Mouse (Mus musculus): ENCODE measurements around the gene Inka2. TPM values are rescaled to one million over a fixed set of nuclear protein-coding genes. Genes with fewer than 3 reads are reported as not detected.

Inka2 gene
- total and polyA plus RNA-seq, 3 experiments: 0.39 to 0.61 TPM; not detected in 1

DNA sequence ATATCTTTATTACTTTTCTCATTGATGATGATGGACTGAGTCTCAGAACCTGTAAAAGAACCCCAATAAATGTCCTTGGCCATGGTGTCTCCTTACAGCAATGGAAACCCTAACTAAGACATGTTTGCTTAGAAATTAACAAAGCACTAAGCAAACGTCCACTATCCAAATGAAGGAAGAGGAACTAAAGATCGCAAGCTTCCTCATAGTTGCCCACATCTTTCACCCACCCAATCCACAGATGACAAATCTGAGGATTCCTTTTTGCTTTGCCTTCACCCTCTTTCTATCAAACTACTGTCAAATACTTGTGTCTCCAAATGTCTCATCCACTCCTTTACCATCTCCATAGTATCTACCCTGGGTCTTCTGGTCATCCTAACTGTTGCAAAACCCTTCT lies 15.9 kb upstream of the Inka2 start:
- Histone ChIP-seq H3K9ac (ENCODE audit: control insufficient read depth, low read depth, low read length, poor library complexity, severe bottlenecking) (no peak overlapping the region; the same call in 1 of the 2 replicates), H3K27me3 (ENCODE audit: control insufficient read depth in 1 of 2, insufficient read depth in 2 of 2, low read length in 2 of 2) (peaks cover 0 to 2% of the 10 kb centered on the region in 2 experiments; a peak in 1 of 4 replicates), H3K9me3 (replicated peaks; ENCODE audit: insufficient read depth, low read length) (no peaks in the 10 kb centered on the region), H3K4me3 (ENCODE audit: control insufficient read depth in 1 of 2, insufficient read depth in 1 of 2, low read depth in 2 of 2, low read length in 2 of 2) (0 out of 4 replicates have a peak overlapping the region, but pooled peaks of 1 of the 2 experiments have one; percentile 2), H3K79me2 (ENCODE audit: control insufficient read depth, insufficient read depth, low read length, poor library complexity) (peaks cover 20% of the 10 kb centered on the region), H3K4me1 (ENCODE audit: control insufficient read depth in 1 of 2, insufficient read depth in 2 of 2, low read length in 2 of 2) (peaks cover 0 to 12% of the 10 kb centered on the region in 2 experiments; a peak in 2 of 4 replicates), H3K36me3 (ENCODE audit: control insufficient read depth in 1 of 2, insufficient read depth in 2 of 2, low read length in 2 of 2) (peaks cover 1 to 13% of the 10 kb centered on the region in 2 experiments), H3K27ac (ENCODE audit: control insufficient read depth, low read depth, low read length) (no peak overlapping the region)
- no peak for TF ChIP-seq NELFE (IDR thresholded peaks at IDR 0.05; ENCODE audit: low read depth, low read length)
- TF ChIP-seq RAD21 (IDR thresholded peaks at IDR 0.05; ENCODE audit: low read depth, low read length): no peak
- TF ChIP-seq E2F4 (IDR thresholded peaks at IDR 0.05; ENCODE audit: borderline replicate concordance, low read depth, low read length): no peak
- TF ChIP-seq MAX (IDR thresholded peaks at IDR 0.05; ENCODE audit: low read length): no peak
- no peak for TF ChIP-seq ETS1 (IDR thresholded peaks at IDR 0.05; ENCODE audit: low read depth, low read length)
- no peak for TF ChIP-seq ZMIZ1 (IDR thresholded peaks at IDR 0.05; ENCODE audit: low read depth, low read length)
- no peak for TF ChIP-seq MYC (IDR thresholded peaks at IDR 0.05; ENCODE audit: low read depth, low read length)
- no peak for TF ChIP-seq JUND (IDR thresholded peaks at IDR 0.05; ENCODE audit: low read depth, low read length)
- peak; percentile 64 for DNase-seq (ENCODE audit: low read depth, low spot score)

DNA sequence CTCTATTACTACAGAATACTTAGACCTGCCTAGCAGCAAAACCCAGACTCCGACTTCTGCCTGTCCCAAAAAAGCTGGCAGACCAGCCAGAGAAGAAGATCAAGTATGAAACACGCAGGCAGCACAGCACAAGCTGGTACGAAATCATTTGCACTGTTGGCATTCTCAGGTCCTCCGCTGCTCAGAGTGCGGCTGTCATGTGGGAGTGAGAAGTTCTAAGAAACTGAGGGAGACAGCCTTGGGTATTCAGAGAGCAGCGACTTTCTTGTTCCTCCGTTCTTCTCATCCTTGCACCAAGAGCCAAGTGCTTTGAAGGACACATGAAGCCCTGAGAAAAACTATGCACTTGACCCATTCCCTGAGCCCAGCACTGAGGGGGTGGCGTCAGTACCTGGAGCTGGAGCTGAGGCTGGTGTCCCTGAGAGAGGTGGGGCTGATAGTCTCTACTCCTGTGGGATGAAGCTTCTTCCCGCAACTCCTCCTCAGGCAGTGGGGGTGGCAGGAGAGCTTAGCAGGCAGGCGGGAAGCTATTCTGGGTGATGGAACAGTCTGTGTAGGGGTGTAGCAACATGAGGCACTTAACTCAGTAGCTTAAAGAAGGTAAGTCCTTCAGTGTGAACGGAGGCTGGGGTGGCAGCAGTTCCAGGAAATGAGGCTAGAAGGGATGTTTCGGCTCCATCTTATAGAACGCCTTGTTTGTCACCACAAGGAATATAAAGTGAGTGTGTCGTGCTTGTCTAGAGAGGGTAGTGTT lies 10.9 kb upstream of the Inka2 start:
- peaks cover 8 to 17% of the 10 kb centered on the region in 2 experiments for H3K4me1 ChIP-seq (ENCODE audit: control insufficient read depth in 1 of 2, insufficient read depth in 2 of 2, low read length in 2 of 2)
- TF ChIP-seq MEF2A (IDR thresholded peaks at IDR 0.05; ENCODE audit: extremely low read depth, insufficient replicate concordance, low read depth, low read length, poor library complexity, severe bottlenecking) (no peak), ZC3H11A (IDR thresholded peaks at IDR 0.05; ENCODE audit: low read depth, low read length) (no peak), EP300 (IDR thresholded peaks at IDR 0.05; ENCODE audit: low read depth in 1 of 2, low read length in 2 of 2) (no peak), ZKSCAN1 (IDR thresholded peaks at IDR 0.05; ENCODE audit: low read depth, low read length) (no peak), MAX (IDR thresholded peaks at IDR 0.05; ENCODE audit: low read length) (no peak), SIN3A (IDR thresholded peaks at IDR 0.05; ENCODE audit: low read length) (no peak), CHD1 (IDR thresholded peaks at IDR 0.05; ENCODE audit: low read depth, low read length) (no peak), GABPA (IDR thresholded peaks at IDR 0.05; ENCODE audit: low read depth, low read length) (no peak), RAD21 (IDR thresholded peaks at IDR 0.05; ENCODE audit: low read depth, low read length) (no peak), MXI1 (IDR thresholded peaks at IDR 0.05; ENCODE audit: low read depth, low read length) (no peak), POLR2AphosphoS5 (IDR thresholded peaks at IDR 0.05; ENCODE audit: borderline replicate concordance, low read depth, low read length) (no peak), BHLHE40 (IDR thresholded peaks at IDR 0.05; ENCODE audit: borderline replicate concordance, low read depth, low read length) (no peak), TBP (IDR thresholded peaks at IDR 0.05; ENCODE audit: low read depth, low read length) (no peak), ETS1 (IDR thresholded peaks at IDR 0.05; ENCODE audit: low read depth, low read length) (no peak), MAFK (IDR thresholded peaks at IDR 0.05; ENCODE audit: borderline replicate concordance, low read depth, low read length) (no peak), JUND (IDR thresholded peaks at IDR 0.05; ENCODE audit: low read depth, low read length) (no peak), USF2 (IDR thresholded peaks at IDR 0.05; ENCODE audit: borderline replicate concordance in 1 of 2, insufficient read depth in 1 of 2, low read depth in 1 of 2, low read length in 2 of 2) (no peak)
- no peak overlapping the region for H3K9ac ChIP-seq (ENCODE audit: control insufficient read depth, low read depth, low read length, poor library complexity, severe bottlenecking)
- H3K79me2 ChIP-seq (ENCODE audit: control insufficient read depth, insufficient read depth, low read length, poor library complexity): no peaks in the 10 kb centered on the region
- no peak overlapping the region for H3K27ac ChIP-seq (ENCODE audit: control insufficient read depth, low read depth, low read length)
- no peak for DNase-seq (ENCODE audit: low read depth, low spot score)
- no peaks in the 10 kb centered on the region for H3K9me3 ChIP-seq (replicated peaks; ENCODE audit: insufficient read depth, low read length)
- peaks cover 0 to 2% of the 10 kb centered on the region in 2 experiments; a peak in 1 of 4 replicates for H3K27me3 ChIP-seq (ENCODE audit: control insufficient read depth in 1 of 2, insufficient read depth in 2 of 2, low read length in 2 of 2)
- H3K36me3 ChIP-seq (ENCODE audit: control insufficient read depth in 1 of 2, insufficient read depth in 2 of 2, low read length in 2 of 2): peaks cover 0 to 13% of the 10 kb centered on the region in 2 experiments; a peak in 2 of 4 replicates
- H3K4me3 ChIP-seq (ENCODE audit: control insufficient read depth in 1 of 2, insufficient read depth in 1 of 2, low read depth in 2 of 2, low read length in 2 of 2): no peak overlapping the region

All from MEL (cell line).